18 mouse cellular contexts compared by ENCODE assay signal in genomic region chr5:107645935-107646334, GRCm38 (mm10).
"Had no signal": no experiment of that assay in that cellular context is flagged by ENCODE, and none has a peak within 500 bp of the region (broad histone marks: within the 10 kb centered on the region; RNA-seq: fewer than 3 reads in every experiment).

No protein-coding gene starts in this region.

- DNase-seq: kidney, adult 11 months; kidney, adult 8-10 months; kidney, postnatal 10 days; kidney, postnatal 36 days; layer of hippocampus, postnatal 36 days; left cerebral cortex, postnatal 4 days; liver, embryonic 13.5 days; lung, adult 2 months; lung, postnatal 14 days; lung, postnatal 4 days; midbrain, embryonic 14.5 days; thymus, postnatal 4 days had no signal

- H3K27ac ChIP-seq: kidney, embryonic 15.5 days; left cerebral cortex, adult 2 months; limb, embryonic 12.5 days; limb, embryonic 15.5 days; liver, embryonic 13.5 days; stomach, postnatal 0 days had no signal

- H3K9me3 ChIP-seq: kidney, embryonic 15.5 days; limb, embryonic 12.5 days; limb, embryonic 15.5 days; liver, embryonic 13.5 days had no signal

- H3K9ac ChIP-seq: kidney, embryonic 15.5 days; limb, embryonic 12.5 days; limb, embryonic 15.5 days; liver, embryonic 13.5 days had no signal

- H3K27me3 ChIP-seq: kidney, embryonic 15.5 days; limb, embryonic 12.5 days; limb, embryonic 15.5 days; liver, embryonic 13.5 days had no signal

- H3K36me3 ChIP-seq: liver, embryonic 13.5 days had no signal

- H3K4me3 ChIP-seq: kidney, embryonic 15.5 days; left cerebral cortex, adult 2 months; limb, embryonic 12.5 days; limb, embryonic 15.5 days; liver, embryonic 13.5 days had no signal

- H3K4me1 ChIP-seq: limb, embryonic 12.5 days; limb, embryonic 15.5 days had no signal

- H3K4me2 ChIP-seq: kidney, embryonic 15.5 days; limb, embryonic 12.5 days; limb, embryonic 15.5 days; liver, embryonic 13.5 days; midbrain, embryonic 11.5 days had no signal
